Mouse (Mus musculus) midbrain, embryonic 14.5 days (tissue): ENCODE measurements around the gene Tmem107. TPM values are rescaled to one million over a fixed set of nuclear protein-coding genes. Genes with fewer than 3 reads are reported as not detected.

ENCODE experiments used
- ATAC-seq: fragments of 200-750 bp; cut with Nextera tagmentation; 2 replicates; pipeline ENCODE4 v1.8.0; 2017; ENCODE audit warnings: moderate number of reproducible peaks, moderate library complexity; ENCODE audit not compliant: low FRiP score, low TSS enrichment
- DNase-seq: peaks from one replicate; pipeline ENCODE4 v3.0.0-alpha.2; 2015
- H3K27ac ChIP-seq: fragments of 300-500 bp; sonication (generic); replicated peaks from 2 replicates; pipeline ENCODE4 v1.5.1; 2014; ENCODE audit warnings: mild to moderate bottlenecking, low read depth, low read length, moderate library complexity
- H3K27me3 ChIP-seq: fragments of 300-500 bp; sonication (generic); 2 replicates; pipeline ENCODE4 v1.6.1; 2014; ENCODE audit warnings: low read length, control low read depth, mixed read lengths; ENCODE audit not compliant: control insufficient read depth, insufficient read depth
- H3K36me3 ChIP-seq: fragments of 300-500 bp; sonication (generic); 2 replicates; pipeline ENCODE4 v1.6.1; 2014; ENCODE audit warnings: low read length, control low read depth; ENCODE audit not compliant: control insufficient read depth, insufficient read depth
- H3K4me1 ChIP-seq: fragments of 300-500 bp; sonication (generic); 2 replicates; pipeline ENCODE4 v1.6.1; 2014; ENCODE audit warnings: mild to moderate bottlenecking, antibody characterized with exemption, low read length, control low read depth; ENCODE audit not compliant: control insufficient read depth, insufficient read depth
- H3K4me2 ChIP-seq: fragments of 300-500 bp; sonication (generic); 2 replicates; pipeline ENCODE4 v1.6.1; 2014; ENCODE audit warnings: mild to moderate bottlenecking, low read length, moderate library complexity
- H3K4me3 ChIP-seq: fragments of 300-500 bp; sonication (generic); replicated peaks from 2 replicates; pipeline ENCODE4 v1.5.1; 2014; ENCODE audit warnings: low read depth, low read length
- H3K9ac ChIP-seq: fragments of 300-500 bp; sonication (generic); replicated peaks from 2 replicates; pipeline ENCODE4 v1.6.1; 2014; ENCODE audit warnings: mild to moderate bottlenecking, low read length, moderate library complexity
- H3K9me3 ChIP-seq: fragments of 300-500 bp; sonication (generic); 2 replicates; pipeline ENCODE4 v1.6.1; 2016; ENCODE audit warnings: low read length, control low read depth, mixed read lengths; ENCODE audit not compliant: control insufficient read depth
- WGBS: fragments of 180-500 bp; shearing (Covaris S2); extraction: QIAGEN DNeasy Blood & Tissue Kit; methylation state at CpG from one replicate; pipeline ENCODE4 v1.1.7; 2014; 5-methylcytosine and 5-hydroxymethylcytosine counted together
- polyA plus RNA-seq: library from polyadenylated mRNA; unstranded; fragments of >200 nt; fragmentation: Nextera tagmentation; extraction: Ambion mirVana; gene quantifications from 2 replicates; pipeline ENCODE4 v1.2.1, GENCODE M21; 2014

The Tmem107 gene
- polyA plus RNA-seq, 1 experiment from 2014 or later, result 28.0 TPM

DNA sequence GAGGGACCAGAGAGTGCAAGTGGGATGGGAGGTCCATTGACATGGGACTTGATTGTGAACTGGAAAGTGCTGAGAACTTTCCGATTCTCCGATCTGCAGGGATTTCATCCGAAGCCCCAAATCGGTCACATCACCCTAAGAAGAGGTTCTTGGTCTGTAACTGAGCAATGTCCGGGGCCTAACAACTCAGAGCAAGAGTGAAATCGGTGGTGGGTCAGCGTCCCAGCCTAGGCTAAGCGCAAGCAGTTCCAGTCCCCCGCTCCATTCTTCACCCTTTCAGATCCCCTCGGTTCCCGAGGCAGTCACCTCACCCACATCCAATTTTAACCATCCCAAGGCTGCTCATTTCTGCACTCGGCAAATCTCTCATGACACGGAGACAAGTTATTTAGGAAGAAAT is 513 bp upstream of the Tmem107 start:
- Histone ChIP-seq H3K4me2 (peak overlapping the region; percentile 72), H3K4me1 (peaks cover 29% of the 10 kb centered on the region), H3K9ac (peak overlapping the region; percentile 77), H3K4me3 (peak overlapping the region; percentile 59), H3K27ac (peak overlapping the region; percentile 89), H3K36me3 (no peaks in the 10 kb centered on the region), H3K9me3 (no peaks in the 10 kb centered on the region), H3K27me3 (no peaks in the 10 kb centered on the region)
- ATAC-seq (no peak), DNase-seq (no peak)
- under 1% methylated on average over 13 of the region's 13 CpGs for WGBS

DNA sequence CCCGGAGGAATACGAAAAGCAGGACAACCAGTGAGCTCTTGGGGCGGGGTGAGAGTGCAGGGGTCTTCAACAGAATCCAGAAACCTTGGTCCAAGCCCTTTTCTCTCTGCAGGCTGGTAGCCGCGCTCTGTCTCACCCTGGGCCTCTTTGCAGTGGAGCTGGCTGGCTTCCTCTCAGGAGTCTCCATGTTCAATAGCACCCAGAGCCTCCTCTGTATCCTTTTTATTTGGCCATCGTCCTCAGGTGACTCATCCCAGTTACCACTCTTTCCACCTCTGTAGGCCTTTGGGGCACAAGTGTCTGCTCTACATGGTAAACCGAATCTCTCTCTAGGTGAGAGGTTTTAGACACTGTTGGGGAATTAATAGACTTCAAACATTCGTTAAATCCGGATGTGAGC is 656 bp downstream of the Tmem107 start:
- Histone ChIP-seq H3K36me3 (no peaks in the 10 kb centered on the region), H3K9me3 (no peaks in the 10 kb centered on the region), H3K9ac (peak overlapping the region; percentile 77), H3K27ac (peak overlapping the region; percentile 89), H3K27me3 (no peaks in the 10 kb centered on the region), H3K4me1 (peaks cover 25% of the 10 kb centered on the region), H3K4me2 (peak overlapping the region; percentile 72), H3K4me3 (peak overlapping the region; percentile 59)
- 27% methylated on average over 9 of the region's 9 CpGs for WGBS
- no peak for DNase-seq
- no peak for ATAC-seq

GRCm38 (mm10) chr11:69072234-69072633 is 1.6 kb downstream of the Tmem107 start:
- ATAC-seq (no peak), DNase-seq (no peak)
- peak overlapping the region; percentile 95 for H3K27ac ChIP-seq
- H3K4me1 ChIP-seq, result peaks cover 20% of the 10 kb centered on the region
- no peaks in the 10 kb centered on the region for H3K9me3 ChIP-seq
- no peaks in the 10 kb centered on the region for H3K27me3 ChIP-seq
- H3K4me2 ChIP-seq, result peak overlapping the region; percentile 72
- H3K36me3 ChIP-seq, result no peaks in the 10 kb centered on the region
- peak overlapping the region; percentile 74 for H3K9ac ChIP-seq
- WGBS, result 80% methylated on average over 11 of the region's 11 CpGs
- H3K4me3 ChIP-seq, result peak overlapping the region; percentile 32

- Histone ChIP-seq H3K9me3 (no peaks in the 10 kb centered on the region), H3K36me3 (no peaks in the 10 kb centered on the region), H3K4me2 (peak overlapping the region; percentile 72), H3K4me1 (peaks cover 20% of the 10 kb centered on the region), H3K4me3 (peak overlapping the region; percentile 32), H3K27ac (peak overlapping the region; percentile 95), H3K27me3 (no peaks in the 10 kb centered on the region), H3K9ac (peak overlapping the region; percentile 74)
- DNase-seq (no peak), ATAC-seq (no peak)
- 10% methylated on average over 9 of the region's 9 CpGs for WGBS
These were observed 2.1 kb downstream of the Tmem107 start for GRCm38 (mm10) chr11:69072666-69073064.

- Histone ChIP-seq H3K4me1 (peaks cover 20% of the 10 kb centered on the region), H3K4me2 (peak overlapping the region; percentile 72), H3K27me3 (no peaks in the 10 kb centered on the region), H3K9ac (peak overlapping the region; percentile 74), H3K36me3 (no peaks in the 10 kb centered on the region), H3K27ac (peak overlapping the region; percentile 95), H3K9me3 (no peaks in the 10 kb centered on the region), H3K4me3 (peak overlapping the region; percentile 32)
- ATAC-seq, result peak; percentile 76; the same call in 1 of the 2 replicates
- peak; percentile 97 for DNase-seq
- under 1% methylated on average over 14 of the region's 14 CpGs for whole genome bisulfite sequencing
These were observed 2.7 kb downstream of the Tmem107 start for GRCm38 (mm10) chr11:69073065-69073888.

DNA sequence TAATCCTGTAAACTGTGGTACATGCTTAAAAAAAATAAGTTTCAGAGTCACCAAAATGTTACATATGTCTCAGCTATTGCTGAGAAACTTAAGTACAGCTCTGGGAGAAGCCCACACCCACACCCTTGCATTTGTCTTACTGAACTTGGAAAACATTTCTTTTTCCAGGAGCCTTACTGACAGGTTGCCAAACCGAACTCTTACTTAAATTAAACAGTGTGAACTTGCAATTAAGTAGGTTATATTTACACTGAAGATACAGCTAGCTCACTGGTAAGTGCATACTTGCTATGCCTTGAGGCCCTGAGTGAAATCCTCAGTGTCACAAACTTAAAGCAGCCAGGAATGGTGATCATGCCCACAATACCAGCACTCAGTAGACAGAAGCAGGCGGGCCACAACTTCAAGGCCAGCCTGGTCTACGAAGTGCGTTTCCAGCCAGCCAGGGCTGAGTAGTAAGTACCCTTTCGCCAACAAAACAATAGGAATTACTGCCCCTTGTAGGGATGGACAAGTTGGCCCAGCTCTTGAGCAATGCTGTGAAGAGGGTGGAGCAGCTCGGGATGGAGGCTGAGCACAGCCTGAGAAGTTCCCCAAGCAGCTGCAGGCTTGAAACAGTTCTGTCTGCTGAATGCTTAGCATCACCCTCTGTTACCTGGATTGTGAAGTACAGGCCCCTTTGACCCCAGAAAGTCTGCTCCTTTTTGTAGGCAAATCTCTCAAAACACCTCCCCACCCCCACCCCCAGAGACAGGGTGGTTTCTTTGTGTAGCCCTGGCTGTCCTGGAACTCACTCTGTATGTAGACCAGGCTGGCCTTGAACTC is 3.6 kb downstream of the Tmem107 start:
- peaks cover 20% of the 10 kb centered on the region for H3K4me1 ChIP-seq
- no peaks in the 10 kb centered on the region for H3K36me3 ChIP-seq
- peak overlapping the region; percentile 72 for H3K4me2 ChIP-seq
- peak overlapping the region; percentile 95 for H3K27ac ChIP-seq
- H3K9ac ChIP-seq, result no peak overlapping the region; the same call in 1 of the 2 replicates
- H3K4me3 ChIP-seq, result no peak overlapping the region; the same call in 1 of the 2 replicates
- DNase-seq (no peak), ATAC-seq (no peak)
- WGBS, result 42% methylated on average over 6 of the region's 6 CpGs
- H3K9me3 ChIP-seq, result no peaks in the 10 kb centered on the region
- H3K27me3 ChIP-seq, result no peaks in the 10 kb centered on the region

GRCm38 (mm10) chr11:69074776-69075069 is 4.1 kb downstream of the Tmem107 start:
- no peak overlapping the region for H3K4me2 ChIP-seq
- H3K9me3 ChIP-seq, result no peaks in the 10 kb centered on the region
- H3K4me1 ChIP-seq, result peaks cover 20% of the 10 kb centered on the region
- H3K4me3 ChIP-seq, result no peak overlapping the region
- 0 out of 2 replicates have a peak overlapping the region, but pooled peaks have one; percentile 95 for H3K27ac ChIP-seq
- H3K27me3 ChIP-seq, result no peaks in the 10 kb centered on the region
- no peaks in the 10 kb centered on the region for H3K36me3 ChIP-seq
- H3K9ac ChIP-seq, result no peak overlapping the region
- no peak for DNase-seq
- no peak for ATAC-seq
- 47% methylated on average over 2 of the region's 2 CpGs for WGBS

DNA sequence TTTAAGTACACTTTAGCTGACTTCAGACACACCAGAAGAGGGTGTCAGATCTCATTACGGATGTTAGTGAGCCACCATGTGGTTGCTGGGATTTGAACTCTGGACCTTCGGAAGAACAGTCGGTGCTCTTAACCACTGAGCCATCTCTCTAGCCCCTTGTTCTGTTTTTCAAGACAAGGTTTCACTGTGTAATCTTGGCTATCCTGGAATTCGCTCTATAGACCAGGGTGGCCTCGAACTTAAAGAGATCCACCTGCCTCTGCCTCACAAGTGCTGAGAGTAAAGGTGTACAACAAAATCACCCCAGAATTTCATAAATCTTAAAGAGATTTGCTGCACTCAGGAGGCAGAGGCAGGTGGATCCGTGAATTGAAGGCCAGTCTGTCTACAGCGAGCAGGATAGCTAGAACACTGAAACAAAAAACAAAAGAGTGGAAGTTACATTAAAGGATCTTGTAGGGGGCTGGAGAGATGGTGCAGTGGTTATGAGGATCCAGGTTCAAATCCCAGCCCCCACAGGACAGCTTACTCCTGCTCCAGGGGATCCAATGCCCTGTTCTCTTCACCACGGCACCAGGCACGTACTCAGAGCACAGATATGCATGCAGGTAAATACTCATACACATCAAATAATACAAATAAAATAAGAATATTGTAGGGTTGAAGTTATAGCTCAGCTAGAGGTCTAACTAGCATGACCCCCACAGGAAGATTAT is 5.3 kb downstream of the Tmem107 start:
- no peak for DNase-seq
- Histone ChIP-seq H3K36me3 (no peaks in the 10 kb centered on the region), H3K27me3 (no peaks in the 10 kb centered on the region), H3K9me3 (no peaks in the 10 kb centered on the region), H3K4me2 (no peak overlapping the region), H3K9ac (no peak overlapping the region), H3K4me3 (no peak overlapping the region), H3K27ac (no peak overlapping the region), H3K4me1 (peaks cover 16% of the 10 kb centered on the region)
- WGBS, result 51% methylated on average over 8 of the region's 9 CpGs
- ATAC-seq, result no peak
